Mouse (Mus musculus): ENCODE measurements around the gene Ccr2.
"Not testable (repeated sequence)": the region's sequence is repeated elsewhere in the genome, so short reads cannot be mapped to it uniquely, and the experiment has no call there.

The Ccr2 gene

DNA sequence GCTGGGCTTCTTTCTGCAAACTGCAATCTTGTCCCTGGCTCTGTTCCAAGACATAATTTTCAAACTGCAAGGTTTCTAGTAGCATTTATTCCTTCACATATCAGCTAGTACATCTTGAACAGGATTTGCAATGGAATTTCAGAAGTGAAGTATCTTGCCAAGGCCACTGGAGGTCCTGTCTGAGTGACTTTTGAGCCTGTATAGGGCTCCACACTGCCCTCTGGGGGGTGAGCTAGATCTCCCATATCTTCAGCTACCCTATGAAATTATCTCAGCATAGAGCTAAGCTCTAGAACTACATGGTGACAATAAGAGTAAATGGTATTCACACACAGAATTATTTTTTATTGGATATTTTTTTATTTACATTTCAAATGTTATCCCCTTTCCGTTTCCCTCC is 16.7 kb downstream of the Ccr2 start:
- DNase-seq (ENCODE audit: extremely low spot score) = no peak

GRCm38 (mm10) chr9:124121387-124122184 is 19.8 kb downstream of the Ccr2 start, which contains the start of gene Ccr5:
Gene Ccr5, plus strand, starts transcription at chr9:124121543.
- no peak for DNase-seq (ENCODE audit: extremely low spot score)

- DNase-seq (ENCODE audit: extremely low spot score) = no peak
Observed at GRCm38 (mm10) chr9:124125576-124125975, 23.8 kb downstream of the Ccr2 start.

DNA sequence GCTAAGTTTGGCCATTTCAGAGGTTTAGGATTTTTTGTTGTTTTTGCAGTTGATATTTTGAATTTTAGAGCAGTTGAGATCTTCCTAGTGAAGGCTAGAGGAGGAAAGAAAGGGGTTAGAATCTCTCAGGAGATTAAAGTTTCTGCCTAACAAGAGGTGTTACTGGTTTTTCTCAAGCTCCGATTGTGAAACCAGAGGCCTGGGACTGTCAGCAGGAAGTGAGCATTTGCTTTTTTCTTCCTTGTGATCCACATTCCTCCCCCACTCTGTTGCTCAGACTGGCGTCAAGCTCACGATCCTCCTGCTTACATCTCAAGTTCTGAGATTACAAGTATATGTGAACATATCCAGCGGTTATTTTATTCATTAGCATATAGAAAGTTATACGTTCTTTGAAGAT is 24.6 kb downstream of the Ccr2 start:
- no peak for DNase-seq (ENCODE audit: extremely low spot score)

- DNase-seq (ENCODE audit: extremely low spot score) = no peak
Observed at GRCm38 (mm10) chr9:124127412-124127811, 25.7 kb downstream of the Ccr2 start.

- DNase-seq (ENCODE audit: extremely low spot score) = peak; percentile 56
Observed at GRCm38 (mm10) chr9:124128379-124128778, 26.6 kb downstream of the Ccr2 start.

GRCm38 (mm10) chr9:124132899-124133298 is 31.1 kb downstream of the Ccr2 start:
- not testable (repeated sequence) for DNase-seq (ENCODE audit: extremely low spot score)

DNA sequence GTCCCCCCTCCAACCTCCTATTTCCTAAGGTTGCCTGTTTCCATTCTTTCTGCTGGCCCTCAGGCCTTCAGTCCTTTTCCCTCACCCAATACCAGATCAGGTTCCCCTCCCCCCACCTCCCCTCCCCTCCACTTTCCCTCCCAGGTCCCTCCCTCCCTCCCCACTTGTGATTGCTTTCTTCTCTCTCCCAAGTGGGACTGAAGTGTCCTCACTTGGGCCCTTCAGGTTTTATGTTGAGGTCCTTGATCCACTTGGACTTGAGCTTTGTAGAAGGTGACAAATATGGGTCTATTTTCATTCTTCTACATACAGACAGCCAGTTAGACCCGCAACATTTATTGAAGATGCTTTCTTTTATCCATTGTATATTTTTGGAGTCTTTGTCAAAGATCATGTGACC is 33.2 kb downstream of the Ccr2 start:
- not testable (repeated sequence) for DNase-seq (ENCODE audit: extremely low spot score)

DNA sequence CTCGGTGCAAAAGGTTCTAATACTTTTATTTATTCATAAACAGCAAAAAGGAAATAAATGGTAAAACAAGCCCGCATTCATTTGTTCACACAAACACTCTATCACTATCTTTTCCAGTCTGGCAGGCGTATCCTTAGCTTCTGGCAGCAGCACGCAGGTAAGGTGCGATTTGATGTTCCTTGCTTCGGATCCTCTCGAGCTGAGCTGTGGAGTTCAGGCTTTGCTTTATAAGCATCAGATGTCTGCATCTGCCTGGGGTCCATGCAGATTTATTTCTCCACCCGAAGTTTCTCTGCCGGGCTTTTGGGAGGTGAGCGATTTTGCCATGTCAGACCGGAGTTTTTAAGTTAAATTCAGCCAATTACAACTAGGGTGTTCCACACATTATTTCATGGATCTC is 35.9 kb downstream of the Ccr2 start:
- DNase-seq (ENCODE audit: extremely low spot score) = no peak

DNA sequence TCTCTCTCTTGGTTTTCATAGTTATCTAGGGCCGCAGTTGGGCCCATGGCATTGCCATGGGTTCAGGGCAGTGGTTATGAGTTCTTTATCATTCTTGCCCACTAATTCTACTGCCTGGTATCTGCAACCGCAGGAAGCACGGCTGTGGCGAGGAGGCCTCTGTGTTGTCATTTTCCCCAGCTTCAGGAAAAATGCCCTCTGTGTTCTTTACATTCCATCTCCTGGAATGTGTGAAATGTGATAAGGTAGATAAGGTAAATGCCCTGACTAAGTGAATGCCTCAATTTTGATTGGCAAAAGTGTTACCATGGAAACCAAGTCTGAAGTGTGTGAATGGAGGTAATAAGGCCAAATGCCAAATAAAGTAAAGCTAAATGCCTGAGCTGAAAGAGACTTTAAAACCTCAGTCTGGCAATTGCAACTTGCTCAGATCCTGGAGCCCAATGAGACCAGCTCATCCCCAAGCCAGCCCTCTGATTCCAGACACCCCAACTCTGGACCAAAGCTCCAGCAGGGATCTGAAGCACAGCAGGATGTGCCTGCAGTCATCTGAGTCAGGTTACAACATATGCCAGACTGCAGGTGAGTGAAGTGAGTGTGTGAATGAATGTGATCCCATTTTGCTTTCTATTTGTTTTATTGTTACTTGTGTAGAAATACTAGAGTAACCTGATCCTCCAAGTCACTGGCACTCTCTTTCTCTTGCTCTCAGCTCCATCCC is 36.5 kb downstream of the Ccr2 start:
- DNase-seq (ENCODE audit: extremely low spot score) = no peak

- DNase-seq (ENCODE audit: extremely low spot score) = no peak
Observed at GRCm38 (mm10) chr9:124143678-124144077, 41.9 kb downstream of the Ccr2 start.

- no peak for DNase-seq (ENCODE audit: extremely low spot score)
Observed at GRCm38 (mm10) chr9:124146307-124146706, 44.6 kb downstream of the Ccr2 start.

All from embryo, embryonic 9.5 days (tissue).